Mouse (Mus musculus): ENCODE results near the gene Spef1. TPM values are rescaled to one million over a fixed set of nuclear protein-coding genes. Genes with fewer than 3 reads are reported as not detected.

The Spef1 gene
- total and polyA plus RNA-seq, 2 experiments from 2014 or later: 9.7 to 26.2 TPM

- Histone ChIP-seq H3K4me2 (ENCODE audit: low read depth) (peak overlapping the region; percentile 98), H3K27me3 (ENCODE audit: insufficient read depth, low read length) (no peaks in the 10 kb centered on the region), H3K4me3 (ENCODE audit: low read depth, low read length) (peak overlapping the region; percentile 84), H3K4me1 (ENCODE audit: insufficient read depth) (peaks cover 33% of the 10 kb centered on the region), H3K9ac (peak overlapping the region; percentile 93), H3K36me3 (ENCODE audit: insufficient read depth) (no peaks in the 10 kb centered on the region; the same call in 1 of the 2 replicates), H3K9me3 (ENCODE audit: low read length) (no peaks in the 10 kb centered on the region), H3K27ac (ENCODE audit: low read depth, low read length) (peak overlapping the region; percentile 99)
- TF ChIP-seq CTCF (IDR thresholded peaks at IDR 0.05; ENCODE audit: low read depth): peak; percentile 28
- WGBS: under 1% methylated on average over 67 of the region's 67 CpGs
- DNase-seq (peak; percentile 82), ATAC-seq (peak; percentile 82)
Measured at GRCm38 (mm10) chr2:131179246-131179886, 7.7 kb downstream of the Spef1 start.

GRCm38 (mm10) chr2:131178828-131179245 lies 8.2 kb downstream of the Spef1 start:
- peak overlapping the region; percentile 99 for H3K27ac ChIP-seq (ENCODE audit: low read depth, low read length)
- H3K4me2 ChIP-seq (ENCODE audit: low read depth): peak overlapping the region; percentile 98
- H3K4me1 ChIP-seq (ENCODE audit: insufficient read depth): peaks cover 33% of the 10 kb centered on the region
- no peak for TF ChIP-seq CTCF (IDR thresholded peaks at IDR 0.05; ENCODE audit: low read depth)
- no peak for DNase-seq
- WGBS: 15% methylated on average over 26 of the region's 26 CpGs
- no peak for ATAC-seq
- H3K9ac ChIP-seq: peak overlapping the region; percentile 93
- no peaks in the 10 kb centered on the region; the same call in 1 of the 2 replicates for H3K36me3 ChIP-seq (ENCODE audit: insufficient read depth)
- no peaks in the 10 kb centered on the region for H3K27me3 ChIP-seq (ENCODE audit: insufficient read depth, low read length)
- H3K4me3 ChIP-seq (ENCODE audit: low read depth, low read length): peak overlapping the region; percentile 84
- H3K9me3 ChIP-seq (ENCODE audit: low read length): no peaks in the 10 kb centered on the region

DNA sequence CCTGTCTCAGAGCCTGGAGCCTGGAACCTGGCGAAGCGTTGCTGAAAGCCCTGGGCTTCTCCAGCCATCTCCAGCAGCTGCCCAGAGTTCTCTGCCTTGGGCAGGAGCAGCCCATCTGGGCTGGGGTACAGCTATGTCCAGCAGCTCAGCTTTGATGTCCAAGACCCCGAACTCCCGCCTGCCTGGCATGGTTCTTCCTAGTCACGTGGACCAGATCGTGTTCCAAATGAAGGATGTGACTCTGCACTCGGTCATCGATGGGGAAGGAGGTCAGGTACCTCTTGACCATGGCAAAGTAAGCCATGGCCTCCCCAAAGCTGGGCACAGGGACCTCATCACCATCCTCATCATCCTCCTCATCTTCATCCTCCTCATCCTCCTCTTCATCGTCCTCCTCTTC lies 9.2 kb downstream of the Spef1 start:
- Histone ChIP-seq H3K4me2 (ENCODE audit: low read depth) (peak overlapping the region; percentile 98), H3K4me3 (ENCODE audit: low read depth, low read length) (peak overlapping the region; percentile 84), H3K36me3 (ENCODE audit: insufficient read depth) (no peaks in the 10 kb centered on the region; the same call in 1 of the 2 replicates), H3K27me3 (ENCODE audit: insufficient read depth, low read length) (no peaks in the 10 kb centered on the region), H3K4me1 (ENCODE audit: insufficient read depth) (peaks cover 33% of the 10 kb centered on the region), H3K27ac (ENCODE audit: low read depth, low read length) (no peak overlapping the region), H3K9ac (peak overlapping the region; percentile 93; the same call in 1 of the 2 replicates), H3K9me3 (ENCODE audit: low read length) (no peaks in the 10 kb centered on the region)
- DNase-seq: no peak
- no peak for ATAC-seq
- TF ChIP-seq CTCF (IDR thresholded peaks at IDR 0.05; ENCODE audit: low read depth): no peak
- WGBS: 80% methylated on average over 9 of the region's 9 CpGs

DNA sequence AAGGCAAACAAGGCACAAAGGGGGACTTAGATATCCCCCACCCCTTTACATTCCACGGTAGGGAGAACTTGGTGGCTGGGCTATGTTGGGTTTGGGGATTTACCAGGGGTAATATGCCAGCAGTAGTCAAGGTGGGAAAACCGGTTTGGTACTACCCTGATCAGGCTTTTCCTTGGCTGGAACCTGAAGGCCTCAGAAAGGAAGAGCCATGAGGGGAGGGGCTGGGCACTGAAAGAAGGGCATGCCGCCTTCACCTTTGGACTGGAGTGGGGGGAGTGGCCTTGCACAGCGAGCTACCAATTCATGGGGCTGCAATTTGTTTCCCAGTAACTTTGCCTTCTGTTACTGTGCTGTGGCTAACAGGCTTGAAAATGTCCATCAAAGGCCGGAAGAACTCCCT lies 10.6 kb downstream of the Spef1 start:
- 62% methylated on average over 5 of the region's 5 CpGs for WGBS
- DNase-seq: no peak
- no peak for ATAC-seq
- no peak for TF ChIP-seq CTCF (IDR thresholded peaks at IDR 0.05; ENCODE audit: low read depth)
- H3K4me2 ChIP-seq (ENCODE audit: low read depth): no peak overlapping the region
- H3K9me3 ChIP-seq (ENCODE audit: low read length): no peaks in the 10 kb centered on the region
- H3K27ac ChIP-seq (ENCODE audit: low read depth, low read length): no peak overlapping the region
- no peaks in the 10 kb centered on the region for H3K27me3 ChIP-seq (ENCODE audit: insufficient read depth, low read length)
- no peak overlapping the region for H3K4me3 ChIP-seq (ENCODE audit: low read depth, low read length)
- peaks cover 11% of the 10 kb centered on the region; the same call in 1 of the 2 replicates for H3K36me3 ChIP-seq (ENCODE audit: insufficient read depth)
- H3K4me1 ChIP-seq (ENCODE audit: insufficient read depth): peaks cover 33% of the 10 kb centered on the region
- H3K9ac ChIP-seq: no peak overlapping the region

DNA sequence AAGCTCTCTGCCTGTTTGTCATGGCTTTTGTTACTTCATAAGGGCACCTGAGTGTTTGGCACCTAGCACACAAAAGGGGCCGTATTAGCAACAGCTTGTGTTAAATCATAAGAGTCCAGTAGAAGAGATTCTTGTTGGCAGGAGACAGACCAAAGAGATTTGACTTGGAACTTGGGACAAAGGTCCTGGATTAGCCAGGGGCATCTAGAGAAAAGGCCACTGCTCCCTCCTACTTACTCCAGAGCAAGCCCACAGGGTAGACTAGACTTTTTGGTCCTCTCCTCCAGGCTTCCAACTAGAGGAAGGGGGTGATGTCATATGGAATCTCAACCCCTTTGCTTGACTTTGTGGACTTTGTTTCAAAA lies 11.2 kb downstream of the Spef1 start:
- no peak for TF ChIP-seq CTCF (IDR thresholded peaks at IDR 0.05; ENCODE audit: low read depth)
- no peak overlapping the region for H3K27ac ChIP-seq (ENCODE audit: low read depth, low read length)
- 81% methylated on average over 1 of the region's 1 CpGs for WGBS
- H3K4me2 ChIP-seq (ENCODE audit: low read depth): no peak overlapping the region
- peaks cover 33% of the 10 kb centered on the region for H3K4me1 ChIP-seq (ENCODE audit: insufficient read depth)
- H3K9ac ChIP-seq: no peak overlapping the region
- no peaks in the 10 kb centered on the region for H3K27me3 ChIP-seq (ENCODE audit: insufficient read depth, low read length)
- ATAC-seq (no peak), DNase-seq (no peak)
- H3K36me3 ChIP-seq (ENCODE audit: insufficient read depth): peaks cover 14% of the 10 kb centered on the region; the same call in 1 of the 2 replicates
- H3K4me3 ChIP-seq (ENCODE audit: low read depth, low read length): no peak overlapping the region
- no peaks in the 10 kb centered on the region for H3K9me3 ChIP-seq (ENCODE audit: low read length)

DNA sequence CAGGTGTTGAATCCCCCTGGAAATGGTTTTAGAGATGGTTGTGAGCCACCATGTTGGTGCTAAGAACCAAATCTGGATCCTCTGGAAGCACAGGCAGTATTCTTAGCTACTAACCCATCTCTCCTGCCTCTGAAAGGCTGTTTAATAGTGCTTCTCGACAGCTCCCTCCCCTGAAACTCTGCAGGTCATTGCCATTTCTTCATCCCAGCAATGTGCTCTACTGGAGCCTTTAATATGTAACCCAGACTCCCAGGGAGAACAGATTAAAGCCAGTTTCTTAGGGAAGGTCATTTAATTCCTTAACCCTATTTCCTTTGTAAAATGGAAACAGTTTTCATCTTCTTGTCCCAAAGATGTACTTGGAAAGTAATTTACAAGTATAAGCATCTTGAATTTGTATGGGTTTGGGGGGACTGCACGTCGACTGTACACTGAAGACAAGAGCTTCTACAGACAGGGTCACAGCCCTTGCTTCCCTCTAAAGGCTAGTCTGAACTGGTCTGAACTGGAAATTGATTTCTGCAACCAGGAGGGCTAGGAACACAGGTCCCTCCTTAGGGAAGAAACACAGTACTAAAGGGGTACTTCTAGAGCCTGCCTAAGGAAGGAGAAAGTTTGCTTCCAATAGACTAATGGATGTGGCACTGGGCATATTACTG lies 11.7 kb downstream of the Spef1 start:
- DNase-seq (no peak), ATAC-seq (no peak)
- Histone ChIP-seq H3K9me3 (ENCODE audit: low read length) (no peaks in the 10 kb centered on the region), H3K36me3 (ENCODE audit: insufficient read depth) (peaks cover 14% of the 10 kb centered on the region; the same call in 1 of the 2 replicates), H3K4me1 (ENCODE audit: insufficient read depth) (peaks cover 33% of the 10 kb centered on the region), H3K4me3 (ENCODE audit: low read depth, low read length) (no peak overlapping the region), H3K9ac (no peak overlapping the region), H3K4me2 (ENCODE audit: low read depth) (no peak overlapping the region), H3K27ac (ENCODE audit: low read depth, low read length) (no peak overlapping the region), H3K27me3 (ENCODE audit: insufficient read depth, low read length) (no peaks in the 10 kb centered on the region)
- 70% methylated on average over 3 of the region's 3 CpGs for WGBS
- no peak for TF ChIP-seq CTCF (IDR thresholded peaks at IDR 0.05; ENCODE audit: low read depth)

GRCm38 (mm10) chr2:131174700-131175099 lies 12.4 kb downstream of the Spef1 start:
- no peaks in the 10 kb centered on the region for H3K27me3 ChIP-seq (ENCODE audit: insufficient read depth, low read length)
- ATAC-seq (peak; percentile 72), DNase-seq (peak; percentile 85)
- H3K4me1 ChIP-seq (ENCODE audit: insufficient read depth): peaks cover 31% of the 10 kb centered on the region
- no peak overlapping the region for H3K27ac ChIP-seq (ENCODE audit: low read depth, low read length)
- TF ChIP-seq CTCF (IDR thresholded peaks at IDR 0.05; ENCODE audit: low read depth): no peak
- no peak overlapping the region for H3K9ac ChIP-seq
- no peaks in the 10 kb centered on the region for H3K9me3 ChIP-seq (ENCODE audit: low read length)
- WGBS: 5% methylated on average over 11 of the region's 11 CpGs
- H3K4me2 ChIP-seq (ENCODE audit: low read depth): peak overlapping the region; percentile 91
- H3K36me3 ChIP-seq (ENCODE audit: insufficient read depth): peaks cover 14% of the 10 kb centered on the region; the same call in 1 of the 2 replicates
- H3K4me3 ChIP-seq (ENCODE audit: low read depth, low read length): peak overlapping the region; percentile 43
